Mouse (Mus musculus): Measurements from ENCODE around the gene Sergef.
A peak's percentile ranks its signal among the peaks of the same experiment; 100 is the strongest.

GRCm38 (mm10) chr7:46665236-46665635 is 25.6 kb upstream of the Sergef start:
- TF ChIP-seq CEBPB (IDR thresholded peaks at IDR 0.05; ENCODE audit: low read depth) (no peak), CTCF (IDR thresholded peaks at IDR 0.05; ENCODE audit: control insufficient read depth, insufficient read depth, insufficient read length) (peak; percentile 26), MAX (IDR thresholded peaks at IDR 0.05) (peak; percentile 13), MYOD1 (IDR thresholded peaks at IDR 0.05; ENCODE audit: control insufficient read depth, insufficient read length, low read depth) (no peak), USF1 (IDR thresholded peaks at IDR 0.05; ENCODE audit: low read depth) (no peak), FOSL1 (IDR thresholded peaks at IDR 0.05; ENCODE audit: insufficient read depth, low read length, poor library complexity, severe bottlenecking) (no peak), MYOG (IDR thresholded peaks at IDR 0.05; ENCODE audit: control insufficient read depth, extremely low read depth, insufficient read length) (no peak)

All from C2C12 (cell line).